Mouse (Mus musculus) bone marrow macrophage, adult 2 months (primary cell): ENCODE results near the gene Wtip. TPM values are rescaled to one million over a fixed set of nuclear protein-coding genes. Genes with fewer than 3 reads are reported as not detected.
A peak's percentile ranks its signal among the peaks of the same experiment; 100 is the strongest.

ENCODE experiments used
- H3K27ac ChIP-seq: 2 replicates; pipeline ENCODE4 v1.5.1; 2012; ENCODE audit warnings: low read depth, low read length; ENCODE audit not compliant: insufficient read depth
- H3K4me1 ChIP-seq: 2 replicates; pipeline ENCODE4 v1.6.1; 2012; ENCODE audit warnings: low read length; ENCODE audit not compliant: control insufficient read depth, insufficient read depth
- H3K4me3 ChIP-seq: 2 replicates; pipeline ENCODE4 v1.5.1; 2012; ENCODE audit warnings: mild to moderate bottlenecking, low read length, moderate library complexity; ENCODE audit not compliant: insufficient read depth
- CTCF ChIP-seq: IDR thresholded peaks from 2 replicates; pipeline ENCODE4 v1.5.1; 2012; ENCODE audit warnings: low read depth, mild to moderate bottlenecking, low read length, moderate library complexity
- POLR2A ChIP-seq: IDR thresholded peaks from 2 replicates; pipeline ENCODE4 v1.6.1; 2012; ENCODE audit warnings: mild to moderate bottlenecking, low read depth, low read length, borderline replicate concordance
- polyA plus RNA-seq: library from polyadenylated mRNA; stranded (reverse); fragments of >200 nt; gene quantifications from 2 replicates; pipeline ENCODE4 v1.2.4, GENCODE M21; 2012; ENCODE audit not compliant: missing spikeins, insufficient read depth, insufficient read length

Wtip gene
- polyA plus RNA-seq, 1 experiment, result 3.6 TPM

- H3K4me1 ChIP-seq, result no peaks in the 10 kb centered on the region
- H3K27ac ChIP-seq, result no peak overlapping the region
- no peak overlapping the region for H3K4me3 ChIP-seq
- TF ChIP-seq CTCF (no peak), POLR2A (no peak)
Observed at GRCm38 (mm10) chr7:34157994-34158393, 24.9 kb upstream of the Wtip start.

GRCm38 (mm10) chr7:34147193-34147592, 14.1 kb upstream of the Wtip start:
- Histone ChIP-seq H3K4me1 (no peaks in the 10 kb centered on the region), H3K4me3 (no peak overlapping the region), H3K27ac (no peak overlapping the region)
- TF ChIP-seq POLR2A (no peak), CTCF (no peak)

- peaks cover 3% of the 10 kb centered on the region; the same call in 1 of the 2 replicates for H3K4me1 ChIP-seq
- TF ChIP-seq POLR2A (no peak), CTCF (no peak)
- H3K27ac ChIP-seq, result no peak overlapping the region
- no peak overlapping the region for H3K4me3 ChIP-seq
Observed at GRCm38 (mm10) chr7:34141123-34141522, 8.1 kb upstream of the Wtip start.

- TF ChIP-seq POLR2A (no peak), CTCF (no peak)
- no peak overlapping the region for H3K27ac ChIP-seq
- no peak overlapping the region for H3K4me3 ChIP-seq
Observed at GRCm38 (mm10) chr7:34139493-34139892, 6.4 kb upstream of the Wtip start.

GRCm38 (mm10) chr7:34134336-34134735, 1.3 kb upstream of the Wtip start:
- TF ChIP-seq CTCF, result no peak
- no peak for TF ChIP-seq POLR2A
- Histone ChIP-seq H3K27ac (no peak overlapping the region), H3K4me3 (no peak overlapping the region), H3K4me1 (no peaks in the 10 kb centered on the region)

More at GRCm38 (mm10) chr7:34139493-34139892, 6.4 kb upstream of the Wtip start:
- peaks cover 3% of the 10 kb centered on the region; the same call in 1 of the 2 replicates for H3K4me1 ChIP-seq

GRCm38 (mm10) chr7:34132355-34133079, 551 bp downstream of the Wtip start:
- H3K4me3 ChIP-seq, result peak overlapping the region; percentile 69
- no peak overlapping the region for H3K27ac ChIP-seq
- no peak for TF ChIP-seq CTCF
- TF ChIP-seq POLR2A, result no peak
- H3K4me1 ChIP-seq, result no peaks in the 10 kb centered on the region

- Histone ChIP-seq H3K27ac (no peak overlapping the region), H3K4me3 (peak overlapping the region; percentile 69), H3K4me1 (no peaks in the 10 kb centered on the region)
- TF ChIP-seq POLR2A (no peak), CTCF (no peak)
Observed at GRCm38 (mm10) chr7:34131959-34132354, 1.1 kb downstream of the Wtip start.

GRCm38 (mm10) chr7:34131118-34131517, 1.9 kb downstream of the Wtip start:
- H3K4me3 ChIP-seq, result no peak overlapping the region
- no peak for TF ChIP-seq POLR2A
- TF ChIP-seq CTCF, result no peak
- no peaks in the 10 kb centered on the region for H3K4me1 ChIP-seq
- no peak overlapping the region for H3K27ac ChIP-seq

GRCm38 (mm10) chr7:34126291-34126690, 6.8 kb downstream of the Wtip start:
- H3K4me3 ChIP-seq, result no peak overlapping the region
- TF ChIP-seq CTCF, result no peak
- TF ChIP-seq POLR2A, result no peak

GRCm38 (mm10) chr7:34125346-34125745, 7.7 kb downstream of the Wtip start:
- TF ChIP-seq POLR2A, result no peak
- TF ChIP-seq CTCF, result no peak
- Histone ChIP-seq H3K27ac (no peak overlapping the region), H3K4me1 (peaks cover 4% of the 10 kb centered on the region; the same call in 1 of the 2 replicates), H3K4me3 (no peak overlapping the region)

More at GRCm38 (mm10) chr7:34126291-34126690, 6.8 kb downstream of the Wtip start:
- no peak overlapping the region for H3K27ac ChIP-seq
- peaks cover 4% of the 10 kb centered on the region; the same call in 1 of the 2 replicates for H3K4me1 ChIP-seq
